Mouse (Mus musculus): ENCODE data around the gene Pkd2.

Pkd2 gene

GRCm38 (mm10) chr5:104466816-104467215 is 7.6 kb downstream of the Pkd2 start:
- DNase-seq, result no peak

DNA sequence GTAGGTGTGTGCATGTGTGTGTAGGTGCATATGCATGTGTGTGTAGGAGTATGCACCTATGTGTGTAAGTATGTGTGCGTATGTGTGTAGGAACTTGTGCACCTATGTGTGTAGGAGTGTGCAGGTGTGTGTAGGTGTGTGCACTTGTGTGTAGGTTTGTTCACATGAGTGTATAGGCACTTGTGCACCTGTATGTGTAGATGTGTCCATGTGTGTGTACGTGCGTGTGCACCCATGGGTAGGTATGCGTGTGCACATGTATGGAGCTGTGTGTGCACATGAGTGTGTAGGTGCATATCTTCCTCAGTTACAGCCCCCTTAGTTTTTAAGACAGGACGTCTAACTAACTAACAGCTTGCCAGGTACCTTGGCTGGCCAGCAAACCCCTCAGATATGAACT is 9.3 kb downstream of the Pkd2 start:
- no peak for DNase-seq

GRCm38 (mm10) chr5:104470981-104471391 is 11.7 kb downstream of the Pkd2 start:
- DNase-seq, result no peak

GRCm38 (mm10) chr5:104472371-104472770 is 13.1 kb downstream of the Pkd2 start:
- peak in 1 of 2 experiments; percentile 25 for DNase-seq

DNA sequence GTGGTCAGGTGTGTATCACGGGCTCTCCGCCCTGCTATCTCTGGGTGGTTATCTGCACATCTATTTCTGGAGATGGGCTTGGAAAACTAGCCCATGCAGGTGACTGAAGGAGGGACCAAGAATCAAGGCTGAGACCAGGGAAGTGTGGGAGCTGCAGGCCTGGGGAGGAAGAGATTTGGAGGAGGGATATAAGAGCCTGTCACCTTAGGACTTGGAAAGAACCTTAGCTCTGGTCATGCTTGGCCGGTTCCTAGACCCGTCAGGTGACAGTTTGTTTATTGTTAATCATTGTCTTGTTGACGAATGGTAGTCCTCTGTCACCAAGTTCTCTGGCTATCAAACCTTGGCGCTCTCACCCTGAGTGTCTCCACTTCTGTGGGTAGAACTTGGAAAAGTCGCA is 21.1 kb downstream of the Pkd2 start:
- DNase-seq, result no peak

DNA sequence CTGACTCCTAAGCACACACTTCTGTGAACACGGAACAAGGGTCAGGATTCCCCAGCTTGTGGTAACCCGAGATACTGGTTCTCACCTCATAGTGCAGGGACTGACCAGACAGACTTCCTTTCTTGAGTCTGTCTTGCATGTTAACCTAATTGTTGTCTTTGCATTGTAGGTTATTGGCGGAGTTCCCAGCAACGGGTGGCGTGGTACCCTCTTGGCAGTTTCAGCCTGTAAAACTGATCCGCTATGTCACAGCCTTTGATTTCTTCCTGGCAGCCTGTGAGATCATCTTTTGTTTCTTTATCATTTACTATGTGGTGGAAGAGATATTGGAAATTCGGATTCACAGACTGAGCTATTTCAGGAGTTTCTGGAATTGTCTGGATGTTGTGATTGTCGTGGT is 23.6 kb downstream of the Pkd2 start:
- DNase-seq, result no peak

DNA sequence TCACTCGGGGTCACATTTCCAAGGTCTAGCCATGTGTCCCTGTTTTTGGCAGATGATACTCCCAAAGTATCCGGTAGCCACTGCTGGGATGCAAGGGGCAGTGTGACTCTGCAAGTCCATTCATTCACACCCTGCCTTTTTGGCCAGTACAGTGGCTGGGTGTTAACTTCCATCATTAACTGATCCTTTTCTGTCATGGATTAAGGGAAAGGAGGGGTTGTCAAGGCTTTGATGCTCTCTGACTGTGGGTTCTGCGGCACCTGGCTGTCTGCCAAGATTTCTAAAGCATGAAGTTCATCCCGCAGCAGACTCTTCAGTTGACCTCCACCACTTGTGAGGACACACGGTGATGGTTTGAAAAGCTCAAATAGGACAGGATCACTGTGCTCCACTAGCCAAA is 32.3 kb downstream of the Pkd2 start:
- DNase-seq, result no peak

- no peak for DNase-seq
Measured at GRCm38 (mm10) chr5:104504883-104505282, 45.6 kb downstream of the Pkd2 start.

GRCm38 (mm10) chr5:104507829-104508194 is 48.6 kb downstream of the Pkd2 start:
- DNase-seq, result no peak

- DNase-seq, result peak; percentile 60 to 76
Measured at GRCm38 (mm10) chr5:104508195-104508891, 49.1 kb downstream of the Pkd2 start, which contains the start of gene BC005561. Gene BC005561 (plus strand): TSS chr5:104508352.

GRCm38 (mm10) chr5:104511211-104511610 is 52.0 kb downstream of the Pkd2 start:
- DNase-seq, result no peak

DNA sequence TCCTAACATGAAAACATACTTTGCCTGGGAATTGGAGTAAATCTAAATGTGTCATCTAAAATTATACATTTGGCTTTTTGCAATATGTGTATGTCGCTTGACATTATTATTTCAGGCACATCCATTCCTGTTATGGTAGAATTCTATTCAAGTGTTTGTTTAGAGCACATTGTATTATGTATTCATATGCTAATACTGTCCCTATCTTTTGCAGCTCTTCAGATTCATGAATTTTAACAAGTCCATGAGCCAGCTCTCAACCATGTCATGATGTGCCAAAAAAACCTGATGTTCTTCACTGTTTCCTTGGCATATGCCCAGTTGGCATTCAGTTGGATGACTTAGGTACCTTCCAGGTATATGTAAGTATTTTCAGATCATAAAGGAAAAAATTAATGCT is 79.4 kb downstream of the Pkd2 start:
- DNase-seq, result no peak

- no peak for DNase-seq
Measured at GRCm38 (mm10) chr5:104539331-104539730, 80.1 kb downstream of the Pkd2 start.

Measured in spleen, adult 18-20 months (tissue).